ENCODE assay signal across 8 mouse cellular contexts in the genomic region with DNA sequence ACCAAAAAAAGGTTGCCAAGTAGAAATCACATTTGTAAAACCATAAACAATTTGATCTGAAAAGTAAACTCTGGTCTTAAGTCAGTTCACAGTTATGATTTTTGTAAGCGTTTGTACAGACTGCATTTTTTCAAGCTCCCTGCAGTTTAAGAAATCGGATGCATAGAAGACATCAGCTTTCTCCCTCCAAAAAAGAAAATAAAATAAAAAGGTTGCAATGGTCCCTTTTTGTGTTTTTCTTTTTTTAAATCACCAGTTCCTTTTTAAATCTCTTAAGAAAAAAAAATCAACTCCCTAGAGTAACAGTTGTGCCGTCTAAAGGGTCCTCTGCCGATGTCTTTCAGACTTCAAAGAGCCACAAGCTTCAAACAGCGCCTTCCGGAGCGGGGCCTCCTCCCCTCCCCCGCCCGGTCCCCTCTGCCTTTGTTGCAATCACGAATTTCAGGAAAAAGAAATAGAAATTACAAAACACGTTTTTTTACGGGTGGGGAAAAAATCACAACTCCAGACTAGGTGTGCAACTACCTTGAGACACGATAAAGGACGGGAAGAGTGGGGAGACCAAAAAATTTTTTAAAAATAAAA. TPM values are rescaled to one million over a fixed set of nuclear protein-coding genes. Genes with fewer than 3 reads are reported as not detected.
DNase-seq lines count a peak whose midpoint lies in the region; ATAC-seq and TF ChIP-seq lines count a peak whose summit lies in the region.

No protein-coding gene starts in this region.

- ATAC-seq in kidney, embryonic 14.5 days (ENCODE audit: low FRiP score, low TSS enrichment), result no peak
- ATAC-seq in intestine, embryonic 16.5 days, result no peak
- no peak for ATAC-seq in inflammation-experienced regulatory T-cells, adult 6 months

- peaks cover 8% of the 10 kb centered on the region; the same call in 1 of the 2 replicates for H3K4me1 ChIP-seq in kidney, embryonic 14.5 days (ENCODE audit: control insufficient read depth, insufficient read depth, low read length)
- H3K4me1 ChIP-seq in kidney, adult 2 months (ENCODE audit: control insufficient read depth, insufficient read depth, low read length), result no peaks in the 10 kb centered on the region
- H3K4me1 ChIP-seq in intestine, embryonic 16.5 days (ENCODE audit: control insufficient read depth, insufficient read depth, low read length), result 0 out of 2 replicates have a peak, but pooled peaks cover 3% of the 10 kb centered on the region

- peak overlapping the region; percentile 97 for H3K9ac ChIP-seq in kidney, embryonic 14.5 days (ENCODE audit: low read depth, low read length)
- H3K9ac ChIP-seq in intestine, embryonic 16.5 days (ENCODE audit: low read depth, low read length), result peak overlapping the region; percentile 86

- H3K27me3 ChIP-seq in kidney, embryonic 14.5 days (ENCODE audit: control insufficient read depth, insufficient read depth, low read length), result no peaks in the 10 kb centered on the region
- 0 out of 2 replicates have a peak, but pooled peaks cover 3% of the 10 kb centered on the region for H3K27me3 ChIP-seq in kidney, adult 2 months (replicated peaks; ENCODE audit: control insufficient read depth, insufficient read depth, low read length)
- H3K27me3 ChIP-seq in intestine, embryonic 16.5 days (replicated peaks; ENCODE audit: control insufficient read depth, insufficient read depth, low read length), result no peaks in the 10 kb centered on the region

- DNase-seq in kidney, adult 2 months, result no peak
- DNase-seq in embryo, embryonic 11 days, result peak; percentile 79
- peak; percentile 52 for DNase-seq in neural tube, embryonic 10.5 days (ENCODE audit: extremely low spot score, low spot score)
- DNase-seq in thymus, adult 18-20 months, result no peak
- no peak for DNase-seq in frontal cortex, postnatal 10 days (ENCODE audit: low spot score in 2 of 2)

- peaks cover 3% of the 10 kb centered on the region; the same call in 1 of the 2 replicates for H3K36me3 ChIP-seq in kidney, embryonic 14.5 days (ENCODE audit: control insufficient read depth, insufficient read depth, low read length)
- H3K36me3 ChIP-seq in kidney, adult 2 months (ENCODE audit: control insufficient read depth, insufficient read depth, low read length), result no peaks in the 10 kb centered on the region
- H3K36me3 ChIP-seq in intestine, embryonic 16.5 days (ENCODE audit: control insufficient read depth, insufficient read depth, low read length), result no peaks in the 10 kb centered on the region

- TF ChIP-seq POLR2A in kidney, adult 2 months (IDR thresholded peaks at IDR 0.05; ENCODE audit: low read depth, low read length), result no peak

- TF ChIP-seq CTCF in kidney, adult 2 months (conservative IDR thresholded peaks at IDR 0.05; ENCODE audit: insufficient read depth, insufficient read length, low read depth, low read length), result no peak

- H3K4me3 ChIP-seq in kidney, embryonic 14.5 days (ENCODE audit: low read length), result peak overlapping the region; percentile 99
- no peak overlapping the region for H3K4me3 ChIP-seq in kidney, adult 2 months (ENCODE audit: insufficient read depth, low read depth, low read length)
- peak overlapping the region; percentile 79 for H3K4me3 ChIP-seq in intestine, embryonic 16.5 days (ENCODE audit: low read length)

- peak overlapping the region; percentile 81 for H3K4me2 ChIP-seq in kidney, embryonic 14.5 days (replicated peaks; ENCODE audit: low read depth, low read length)
- H3K4me2 ChIP-seq in intestine, embryonic 16.5 days (ENCODE audit: low read depth, low read length), result peak overlapping the region; percentile 87

- no peaks in the 10 kb centered on the region for H3K9me3 ChIP-seq in kidney, embryonic 14.5 days (ENCODE audit: control insufficient read depth, low read length)
- H3K9me3 ChIP-seq in intestine, embryonic 16.5 days (ENCODE audit: control insufficient read depth, low read length), result no peaks in the 10 kb centered on the region

- WGBS in kidney, embryonic 14.5 days, result 0% methylated on average over 14 of the region's 14 CpGs
- 15% methylated on average over 14 of the region's 14 CpGs for WGBS in kidney, adult 2 months
- WGBS in intestine, embryonic 16.5 days, result under 1% methylated on average over 14 of the region's 14 CpGs

- H3K27ac ChIP-seq in kidney, embryonic 14.5 days (ENCODE audit: low read depth, low read length), result peak overlapping the region; percentile 93
- H3K27ac ChIP-seq in kidney, adult 2 months (ENCODE audit: insufficient read depth, low read depth, low read length), result no peak overlapping the region
- no peak overlapping the region for H3K27ac ChIP-seq in intestine, embryonic 16.5 days (ENCODE audit: low read length)

RNA-seq across cellular contexts. Expression of a gene that starts 1.8 kb away (rescaled TPM):
- polyA plus RNA-seq in kidney, embryonic 14.5 days (2014; fragmentation: Nextera tagmentation; extraction: Ambion mirVana), result 109 and 115 TPM in 2 replicates
- 0.06 and 0.08 TPM in 2 replicates for polyA plus RNA-seq in kidney, adult 2 months (2012; rRNA removed)
- polyA plus RNA-seq in intestine, embryonic 16.5 days (2015; fragmentation: Nextera tagmentation; extraction: Ambion mirVana), result 20.9 and 23.0 TPM in 2 replicates
- polyA plus RNA-seq in inflammation-experienced regulatory T-cells, adult 6 months (2017; shearing (Covaris generic)), result not detected

Comparison
In these comparisons a context has a peak if more than half of its experiments do, and no peak if none do; other contexts are left out.
1. RNA of a gene that starts 1.8 kb away (polyA plus RNA-seq): 109 to 115 TPM in kidney, embryonic 14.5 days and 20.9 to 23.0 TPM in intestine, embryonic 16.5 days; 0.06 to 0.08 TPM in kidney, adult 2 months and not detected in inflammation-experienced regulatory T-cells, adult 6 months; every median in the first group is over 10 times any median in the second.
2. DNase-seq: peak in embryo, embryonic 11 days (single experiment) and neural tube, embryonic 10.5 days (single experiment); none in kidney, adult 2 months (single experiment), thymus, adult 18-20 months (0 of 2) and frontal cortex, postnatal 10 days (0 of 2).